Mouse (Mus musculus) testis, adult 10 weeks (tissue): ENCODE results near the gene Dlgap3. TPM values are rescaled to one million over a fixed set of nuclear protein-coding genes. Genes with fewer than 3 reads are reported as not detected.

ENCODE experiments used
- polyA plus RNA-seq: library from polyadenylated mRNA; stranded (reverse); fragments of 350-450 nt; fragmentation: Illumina TruSeq; extraction: RNeasy Lipid Tissue Mini Kit (QIAGEN cat#74804); gene quantifications from one replicate; pipeline ENCODE4 v1.2.3, GENCODE M21; 2014; ENCODE audit warnings: low read depth, low replicate concordance

Dlgap3 gene
- polyA plus RNA-seq = not detected

GRCm38 (mm10) chr4:127168914-127169345 lies at the start of gene Dlgap3:
Gene Dlgap3 (plus strand): TSS chr4:127169204.

GRCm38 (mm10) chr4:127123391-127123790 lies 45.6 kb upstream of the Dlgap3 start, which contains the start of gene Tmem35b:
Gene Tmem35b (plus strand): TSS chr4:127123691.

DNA sequence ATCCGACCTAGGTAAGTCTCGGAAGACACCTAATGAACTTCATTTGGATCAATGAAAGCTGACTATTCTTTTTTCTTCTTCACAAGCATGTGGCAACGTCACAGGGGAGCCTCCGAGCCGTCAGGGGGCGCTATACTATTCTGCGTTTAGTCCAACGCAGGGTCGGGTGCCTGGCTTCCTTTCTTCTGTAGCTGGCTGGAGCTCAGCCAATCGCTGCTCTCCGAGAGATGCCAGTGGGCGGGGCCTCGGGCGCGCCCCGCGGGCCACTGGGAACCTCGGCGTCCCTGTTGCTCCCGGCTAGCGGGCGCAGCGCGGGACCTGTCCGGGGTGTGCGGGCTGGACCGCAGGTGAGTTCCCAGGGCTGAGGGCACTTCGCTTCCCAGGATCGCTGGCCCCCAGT lies 74.5 kb downstream of the Dlgap3 start, which contains the start of gene Smim12:
TSS of gene Smim12 (plus strand) at position 233 of the 400 bp plus-strand sequence.

Other genes with a start within 250 kb of the Dlgap3 start
- gene Zmym4, start 201.1 kb upstream of the Dlgap3 start, polyA plus RNA-seq = 96.6 TPM
- 281 TPM for gene Sfpq, start 147.9 kb upstream of the Dlgap3 start, polyA plus RNA-seq
- 16.8 TPM for gene Zmym1, start 108.1 kb upstream of the Dlgap3 start, polyA plus RNA-seq
- 59.0 TPM for gene Zmym6, start 91.8 kb upstream of the Dlgap3 start, polyA plus RNA-seq
- gene Tmem35b, start 45.5 kb upstream of the Dlgap3 start, polyA plus RNA-seq = 13.5 TPM
- 1.9 TPM for gene Smim12, start 74.6 kb downstream of the Dlgap3 start, polyA plus RNA-seq
- not detected for gene Gja4, start 144.8 kb downstream of the Dlgap3 start, polyA plus RNA-seq
- 0.25 TPM for gene Gjb3, start 161.6 kb downstream of the Dlgap3 start, polyA plus RNA-seq
- not detected for gene Gjb4, start 184.9 kb downstream of the Dlgap3 start, polyA plus RNA-seq
- gene Gjb5, start 189.0 kb downstream of the Dlgap3 start, polyA plus RNA-seq = not detected